Mouse (Mus musculus): Measurements from ENCODE around the gene Btk. TPM values are rescaled to one million over a fixed set of nuclear protein-coding genes. Genes with fewer than 3 reads are reported as not detected.

Gene Btk
- total RNA-seq, 2 experiments from 2014 or later: 0.74 to 1.1 TPM

- DNase-seq (ENCODE audit: low spot score in 2 of 2): no peak
Observed at GRCm38 (mm10) chrX:134582270-134582669, 1.1 kb downstream of the Btk start.

DNA sequence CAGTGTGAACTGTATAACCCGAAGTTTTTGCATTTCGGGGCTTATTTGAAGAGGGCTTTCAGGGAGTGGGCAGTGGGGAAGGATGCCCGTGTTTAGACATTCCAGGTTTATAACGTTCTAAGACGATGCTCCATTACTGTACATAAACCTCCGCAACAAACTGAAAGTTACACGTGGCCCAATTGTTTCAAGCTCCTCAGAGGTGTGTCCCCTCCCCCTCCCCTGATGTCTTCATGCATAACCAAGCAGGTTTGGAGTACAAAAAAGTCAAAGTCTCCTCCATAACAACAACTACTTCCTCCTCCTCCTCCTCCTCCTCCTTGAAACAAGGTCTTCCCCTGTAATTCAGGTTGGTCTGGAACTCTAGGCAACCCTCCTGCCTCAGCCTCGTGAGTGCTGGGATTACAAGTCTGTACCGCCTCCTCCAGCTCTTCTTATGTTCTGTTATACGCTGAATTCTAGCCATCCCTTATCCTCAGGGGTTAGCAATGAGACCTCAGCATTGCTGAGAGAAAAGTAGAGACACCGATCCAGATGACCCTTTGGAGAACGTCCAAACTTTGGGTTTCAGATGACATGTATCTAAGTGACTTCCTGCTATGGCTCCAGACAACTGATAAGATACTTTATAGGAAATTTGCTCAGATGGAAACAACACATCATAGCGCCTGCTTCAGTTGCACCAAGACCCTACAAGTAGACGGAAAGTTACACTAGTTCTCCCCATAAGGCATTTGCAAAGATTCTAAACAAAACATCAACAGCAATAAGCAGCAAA lies 2.7 kb downstream of the Btk start:
- no peak for DNase-seq (ENCODE audit: low spot score in 2 of 2)

DNA sequence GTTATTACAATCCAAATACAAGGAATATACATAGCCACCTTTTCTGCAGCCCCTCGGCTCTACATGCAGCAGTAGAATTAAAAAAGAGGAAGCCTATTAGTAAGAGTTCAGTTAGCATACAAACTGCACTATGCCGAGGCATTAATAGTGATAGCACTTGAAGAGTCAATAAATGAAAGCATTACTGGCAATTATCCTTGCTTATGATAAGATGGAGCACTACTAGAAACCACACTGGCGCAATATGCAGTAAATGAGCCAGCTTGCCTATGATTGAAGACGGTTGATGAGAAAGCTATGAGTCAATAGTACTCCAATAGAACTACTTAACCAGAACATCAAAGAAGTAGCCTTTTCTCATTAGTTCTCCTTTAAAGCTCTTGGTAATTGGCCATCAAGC lies 5.5 kb downstream of the Btk start:
- no peak for DNase-seq (ENCODE audit: low spot score in 2 of 2)

- no peak for DNase-seq (ENCODE audit: low spot score in 2 of 2)
Observed at GRCm38 (mm10) chrX:134566536-134567222, 16.7 kb downstream of the Btk start.

DNA sequence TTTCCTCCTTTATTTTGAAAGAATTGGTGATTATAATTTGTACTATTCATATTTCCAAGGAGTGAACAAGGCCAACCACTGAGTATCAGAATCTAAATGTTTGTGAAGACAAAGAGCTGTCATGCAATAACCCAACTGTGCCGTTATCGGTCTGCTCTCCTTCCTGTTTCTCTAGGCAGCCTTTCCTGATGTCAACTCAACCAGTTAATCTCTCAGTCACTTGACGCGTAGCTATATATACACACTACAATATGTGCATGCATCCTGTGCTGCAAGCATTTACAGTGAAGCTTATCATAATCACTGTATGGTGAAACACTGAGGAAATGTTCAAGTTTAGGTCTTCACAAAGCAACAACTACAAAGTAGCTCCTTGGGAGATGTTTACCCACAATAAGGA lies 19.0 kb downstream of the Btk start:
- DNase-seq (ENCODE audit: low spot score in 2 of 2): no peak

- no peak for DNase-seq (ENCODE audit: low spot score in 2 of 2)
Observed at GRCm38 (mm10) chrX:134554425-134554824, 28.9 kb downstream of the Btk start.

GRCm38 (mm10) chrX:134553326-134553725 lies 30.0 kb downstream of the Btk start:
- no peak for DNase-seq (ENCODE audit: low spot score in 2 of 2)

- DNase-seq (ENCODE audit: low spot score in 2 of 2): peak in 1 of 2 experiments; percentile 50
Observed at GRCm38 (mm10) chrX:134550903-134551302, 32.5 kb downstream of the Btk start.

DNA sequence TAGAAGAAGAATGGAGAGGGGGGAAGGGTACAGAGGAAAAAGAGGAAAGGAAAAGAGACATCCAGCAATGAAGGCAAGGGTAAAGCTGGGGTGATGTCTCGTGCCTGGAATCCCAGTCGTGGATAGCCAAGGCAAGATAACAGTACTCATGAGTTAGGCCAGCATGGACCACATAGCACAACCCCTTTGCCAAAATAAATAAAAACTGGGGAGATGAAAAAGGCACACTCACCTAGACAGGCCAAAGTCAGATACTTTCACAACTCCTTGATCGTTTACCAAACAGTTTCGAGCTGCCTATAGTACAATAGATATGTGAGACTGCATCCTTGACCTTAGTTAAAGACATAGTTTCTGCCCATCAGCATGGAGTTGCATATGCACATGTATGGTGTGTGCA lies 36.0 kb downstream of the Btk start:
- DNase-seq (ENCODE audit: low spot score in 2 of 2): no peak

- DNase-seq (ENCODE audit: low spot score in 2 of 2): no peak
Observed at GRCm38 (mm10) chrX:134541955-134542308, 41.4 kb downstream of the Btk start.

DNA sequence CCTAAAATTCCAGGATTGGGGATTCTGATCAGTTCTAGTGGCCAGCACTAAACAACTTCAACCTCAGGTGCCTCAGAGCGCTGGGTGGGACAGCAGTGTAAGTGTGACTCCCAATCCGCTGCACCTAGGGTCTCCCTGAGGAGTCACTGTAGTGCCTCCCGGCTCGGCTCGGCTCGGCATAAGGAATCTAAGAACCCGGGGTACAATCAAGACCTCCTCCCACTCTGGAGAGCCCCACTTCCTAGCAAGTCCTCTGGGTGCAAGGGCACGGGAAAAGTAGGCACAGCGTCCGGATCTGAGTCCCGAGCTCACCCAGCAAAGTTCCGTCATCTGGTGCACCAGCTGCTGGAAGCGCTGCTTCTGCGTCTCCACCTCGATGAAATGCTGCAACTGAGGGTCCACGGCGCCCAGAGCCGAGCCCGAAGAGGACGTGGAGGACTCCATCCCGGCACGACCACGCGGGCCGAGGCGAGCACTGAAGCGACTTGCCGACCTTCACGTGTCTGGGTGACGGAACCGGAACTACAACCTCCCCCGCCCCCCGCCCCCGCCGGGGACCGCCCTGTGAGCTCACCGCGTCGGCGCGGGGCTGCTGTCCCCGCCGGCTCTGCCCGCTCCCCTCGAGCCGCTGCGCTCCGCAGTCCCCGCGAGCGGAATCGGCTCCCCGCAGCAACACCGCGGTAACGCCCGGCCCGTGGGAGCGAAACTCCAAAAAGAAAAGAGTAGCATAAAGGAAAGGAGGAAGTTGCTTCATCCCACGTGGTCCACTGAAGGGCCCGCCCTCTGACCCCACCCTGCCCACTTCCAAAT lies 42.0 kb downstream of the Btk start, which contains the start of gene Timm8a1:
Gene Timm8a1, minus strand, starts transcription at position 721 of the 810 bp plus-strand sequence.
- peak; percentile 16 to 33 for DNase-seq (ENCODE audit: low spot score in 2 of 2)

DNA sequence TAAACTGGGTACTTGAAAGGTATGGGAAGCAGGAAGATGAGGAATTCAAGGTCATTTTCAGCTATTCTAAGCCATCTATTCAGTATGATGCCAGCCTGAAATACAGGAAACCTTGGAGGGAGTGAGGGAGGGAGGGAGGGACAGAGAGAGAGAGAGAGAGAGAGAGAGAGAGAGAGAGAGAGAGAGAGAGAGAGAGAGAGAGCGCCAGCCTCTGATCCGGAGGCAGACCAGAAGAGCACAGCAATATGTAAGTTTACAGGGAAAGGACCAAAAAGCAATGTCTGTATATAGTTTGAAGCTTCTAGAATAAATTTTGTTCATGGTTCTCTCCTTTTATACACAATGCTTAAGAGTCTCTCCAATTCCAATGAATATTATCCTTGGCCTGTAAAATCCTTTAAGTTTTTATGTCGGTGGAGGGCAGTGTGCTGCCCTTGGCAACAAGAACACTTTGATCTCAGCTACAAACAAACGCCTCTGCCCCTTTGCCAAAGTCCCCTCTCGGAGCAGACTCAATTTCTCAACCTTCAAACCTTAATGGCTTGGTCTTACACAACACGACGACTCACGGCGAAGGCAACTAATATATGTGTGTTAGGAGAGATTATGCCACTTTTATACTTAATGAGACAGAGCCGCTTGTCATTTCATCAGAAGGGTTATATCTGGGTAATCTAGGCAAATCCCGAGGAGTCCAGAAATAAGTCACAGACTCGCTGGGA lies 42.8 kb downstream of the Btk start:
- DNase-seq (ENCODE audit: low spot score in 2 of 2): peak in 1 of 2 experiments; percentile 1

- DNase-seq (ENCODE audit: low spot score in 2 of 2): peak in 1 of 2 experiments; percentile 1
Observed at GRCm38 (mm10) chrX:134539795-134540194, 43.6 kb downstream of the Btk start.

- no peak for DNase-seq (ENCODE audit: low spot score in 2 of 2)
Observed at GRCm38 (mm10) chrX:134533346-134533745, 50.0 kb downstream of the Btk start.

GRCm38 (mm10) chrX:134525260-134525659 lies 58.1 kb downstream of the Btk start:
- DNase-seq (ENCODE audit: low spot score in 2 of 2): no peak

GRCm38 (mm10) chrX:134523772-134524171 lies 59.6 kb downstream of the Btk start:
- DNase-seq (ENCODE audit: low spot score in 2 of 2): no peak

GRCm38 (mm10) chrX:134509473-134509872 lies 73.9 kb downstream of the Btk start:
- no peak for DNase-seq (ENCODE audit: low spot score in 2 of 2)

GRCm38 (mm10) chrX:134507977-134508376 lies 75.4 kb downstream of the Btk start:
- DNase-seq (ENCODE audit: low spot score in 2 of 2): no peak

DNA sequence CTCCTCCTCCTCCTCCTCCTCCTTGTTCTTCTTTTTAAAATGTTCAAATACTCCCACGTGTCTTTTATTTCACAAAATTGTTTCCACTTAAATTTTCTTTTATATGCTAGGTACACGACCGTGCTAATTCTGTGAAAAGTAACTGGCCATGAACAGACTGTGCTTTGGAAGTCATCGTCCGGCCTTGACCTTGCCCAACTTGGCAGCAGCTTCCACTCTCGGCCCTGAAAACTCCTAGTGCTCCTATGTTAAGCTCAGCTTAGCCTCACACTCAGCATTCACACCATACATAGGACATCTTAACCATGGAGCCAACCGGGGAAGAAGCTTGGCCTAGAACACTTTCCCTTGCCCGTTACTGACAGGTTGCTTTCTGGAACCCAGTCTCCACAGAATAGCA lies 82.7 kb downstream of the Btk start:
- no peak for DNase-seq (ENCODE audit: low spot score in 2 of 2)

Measured in layer of hippocampus, adult 18-20 months (tissue).